Mouse (Mus musculus): ENCODE measurements around the gene Il1b. TPM values are rescaled to one million over a fixed set of nuclear protein-coding genes. Genes with fewer than 3 reads are reported as not detected.

Il1b gene
- polyA plus RNA-seq, 1 experiment from 2014 or later: not detected

- Histone ChIP-seq H3K27ac (ENCODE audit: low read depth, low read length) (no peak overlapping the region), H3K4me1 (ENCODE audit: control insufficient read depth, insufficient read depth, low read length) (no peaks in the 10 kb centered on the region), H3K9me3 (ENCODE audit: control insufficient read depth, low read length) (no peaks in the 10 kb centered on the region), H3K27me3 (ENCODE audit: control insufficient read depth, insufficient read depth, low read length) (no peaks in the 10 kb centered on the region), H3K9ac (ENCODE audit: low read length) (no peak overlapping the region), H3K36me3 (ENCODE audit: control insufficient read depth, insufficient read depth, low read length) (no peaks in the 10 kb centered on the region), H3K4me3 (ENCODE audit: low read depth, low read length) (no peak overlapping the region), H3K4me2 (ENCODE audit: low read depth) (no peak overlapping the region)
- no peak for DNase-seq (ENCODE audit: low spot score)
- no peak for ATAC-seq (ENCODE audit: insufficient read depth, low FRiP score, low TSS enrichment)
- 81% methylated on average over 4 of the region's 4 CpGs for WGBS
Measured at GRCm38 (mm10) chr2:129315831-129316230, 55.1 kb downstream of the Il1b start.

- no peak for ATAC-seq (ENCODE audit: insufficient read depth, low FRiP score, low TSS enrichment)
- 85% methylated on average over 6 of the region's 6 CpGs for WGBS
Measured at GRCm38 (mm10) chr2:129314880-129315279, 56.1 kb downstream of the Il1b start.

More at GRCm38 (mm10) chr2:129314880-129315279, 56.1 kb downstream of the Il1b start:
- Histone ChIP-seq H3K9ac (ENCODE audit: low read length) (no peak overlapping the region), H3K27ac (ENCODE audit: low read depth, low read length) (no peak overlapping the region), H3K4me3 (ENCODE audit: low read depth, low read length) (no peak overlapping the region), H3K36me3 (ENCODE audit: control insufficient read depth, insufficient read depth, low read length) (no peaks in the 10 kb centered on the region), H3K4me1 (ENCODE audit: control insufficient read depth, insufficient read depth, low read length) (no peaks in the 10 kb centered on the region), H3K4me2 (ENCODE audit: low read depth) (no peak overlapping the region), H3K9me3 (ENCODE audit: control insufficient read depth, low read length) (no peaks in the 10 kb centered on the region), H3K27me3 (ENCODE audit: control insufficient read depth, insufficient read depth, low read length) (no peaks in the 10 kb centered on the region)
- no peak for DNase-seq (ENCODE audit: low spot score)

Other genes with a start within 250 kb of the Il1b start
- 23.1 and 26.4 TPM in 2 replicates for gene Chchd5, start 241.4 kb downstream of the Il1b start, polyA plus RNA-seq (2014; fragmentation: Nextera tagmentation; extraction: Ambion mirVana)
- gene Slc20a1, start 172.4 kb downstream of the Il1b start, polyA plus RNA-seq (2014; fragmentation: Nextera tagmentation; extraction: Ambion mirVana): 50.8 and 56.5 TPM in 2 replicates
- gene Ckap2l, start 73.9 kb downstream of the Il1b start, polyA plus RNA-seq (2014; fragmentation: Nextera tagmentation; extraction: Ambion mirVana): 74.6 and 78.9 TPM in 2 replicates
- gene Il1a, start 61.2 kb downstream of the Il1b start, polyA plus RNA-seq (2014; fragmentation: Nextera tagmentation; extraction: Ambion mirVana): 0.16 TPM in 1 of 2 replicates, not detected in the other
- gene F830045P16Rik, start 165.5 kb upstream of the Il1b start, polyA plus RNA-seq (2014; fragmentation: Nextera tagmentation; extraction: Ambion mirVana): not detected in 2 replicates
- gene Sirpa, start 221.7 kb upstream of the Il1b start, polyA plus RNA-seq (2014; fragmentation: Nextera tagmentation; extraction: Ambion mirVana): 18.9 TPM in 2 replicates